Mouse (Mus musculus): ENCODE results near the gene Flii. TPM values are rescaled to one million over a fixed set of nuclear protein-coding genes. Genes with fewer than 3 reads are reported as not detected.

Flii gene
- polyA plus RNA-seq, 1 experiment: 350 TPM

DNA sequence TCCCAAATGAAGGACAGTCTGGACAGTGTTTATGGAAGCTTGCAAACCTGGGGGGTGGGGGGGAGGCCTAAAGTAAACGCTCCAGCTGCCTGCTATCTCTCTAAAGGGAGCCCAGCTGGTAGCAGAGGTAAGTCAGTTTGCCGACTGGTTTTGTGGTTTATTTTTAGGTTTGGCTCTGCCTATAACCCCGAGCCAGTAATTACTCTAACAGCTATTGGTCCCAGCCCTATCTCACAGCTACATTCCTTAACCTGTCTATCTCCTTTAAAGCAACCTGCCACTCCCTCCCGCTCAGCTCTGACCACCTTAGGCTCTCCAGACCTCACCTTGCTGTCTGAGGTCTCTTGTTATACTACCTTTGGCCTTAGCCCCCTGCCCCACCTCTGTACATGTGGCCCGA, 7.8 kb downstream of the Flii start:
- WGBS: 47% methylated on average over 5 of the region's 5 CpGs
- no peak overlapping the region for H3K4me3 ChIP-seq (ENCODE audit: low read depth, low read length)
- no peaks in the 10 kb centered on the region for H3K27me3 ChIP-seq (ENCODE audit: control insufficient read depth, insufficient read depth, low read length)
- no peak overlapping the region for H3K27ac ChIP-seq (ENCODE audit: insufficient read depth, low read depth, low read length)
- peaks cover 96% of the 10 kb centered on the region for H3K36me3 ChIP-seq (ENCODE audit: control insufficient read depth, insufficient read depth, low read length)
- TF ChIP-seq POLR2A (IDR thresholded peaks at IDR 0.05; ENCODE audit: low read depth, low read length) (no peak), CTCF (IDR thresholded peaks at IDR 0.05; ENCODE audit: extremely low read depth, insufficient read length, insufficient replicate concordance, low read depth, low read length) (no peak)
- no peaks in the 10 kb centered on the region for H3K4me1 ChIP-seq (ENCODE audit: control insufficient read depth, insufficient read depth, insufficient read length, low read length)

DNA sequence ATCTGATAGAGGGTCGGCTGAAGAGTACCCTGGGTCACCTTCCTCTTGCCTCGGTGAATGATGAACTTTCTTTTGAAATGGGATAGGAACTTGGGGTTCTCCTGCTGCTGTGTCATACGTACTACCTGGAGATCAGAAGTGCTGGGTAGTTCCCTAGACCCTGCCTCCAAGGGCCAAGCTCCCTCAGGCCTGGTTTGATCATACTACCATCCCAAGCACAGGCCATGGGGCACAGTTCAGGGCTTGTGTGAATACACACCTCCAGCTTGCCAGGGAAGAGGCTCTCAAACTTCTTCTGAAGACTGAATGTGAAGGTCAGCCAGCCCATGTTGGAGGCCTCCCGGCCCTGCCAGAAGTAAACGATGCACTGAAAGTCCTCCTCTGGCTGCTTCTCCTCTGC, 11.2 kb downstream of the Flii start:
- Histone ChIP-seq H3K27ac (ENCODE audit: insufficient read depth, low read depth, low read length) (no peak overlapping the region), H3K27me3 (ENCODE audit: control insufficient read depth, insufficient read depth, low read length) (no peaks in the 10 kb centered on the region), H3K36me3 (ENCODE audit: control insufficient read depth, insufficient read depth, low read length) (peaks cover 90% of the 10 kb centered on the region), H3K4me1 (ENCODE audit: control insufficient read depth, insufficient read depth, insufficient read length, low read length) (no peaks in the 10 kb centered on the region), H3K4me3 (ENCODE audit: low read depth, low read length) (no peak overlapping the region)
- TF ChIP-seq CTCF (IDR thresholded peaks at IDR 0.05; ENCODE audit: extremely low read depth, insufficient read length, insufficient replicate concordance, low read depth, low read length) (no peak), POLR2A (IDR thresholded peaks at IDR 0.05; ENCODE audit: low read depth, low read length) (no peak)
- WGBS: 80% methylated on average over 5 of the region's 5 CpGs

DNA sequence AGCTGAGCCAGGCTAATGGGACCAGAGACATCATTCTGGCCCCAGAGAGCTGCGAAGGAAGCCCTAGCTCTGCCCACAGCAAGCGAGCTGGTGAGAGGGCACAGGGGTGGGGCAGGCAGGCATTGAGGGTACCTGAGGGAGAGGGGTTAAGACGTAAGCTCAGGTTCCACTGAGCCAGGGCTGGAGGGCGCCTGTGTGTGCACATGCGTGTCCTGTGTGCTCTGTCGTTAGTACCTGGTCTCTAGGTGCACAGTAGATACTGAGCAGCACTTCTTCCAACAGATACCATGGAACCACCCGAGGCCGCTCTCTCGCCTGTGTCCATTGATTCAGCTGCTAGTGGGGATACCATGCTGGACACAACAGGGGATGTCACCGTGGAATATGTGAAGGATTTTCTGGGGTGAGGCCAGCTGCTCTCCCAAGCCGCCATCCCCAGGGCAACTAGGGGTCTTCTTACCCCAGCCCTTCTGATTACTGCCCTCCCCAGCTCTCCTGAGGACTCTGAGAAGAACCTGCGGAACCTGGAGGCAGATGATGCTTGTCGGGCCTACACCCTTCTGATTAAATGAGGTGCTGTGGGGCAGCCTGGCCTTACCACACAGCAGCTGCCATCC, 14.3 kb downstream of the Flii start:
- no peak overlapping the region for H3K27ac ChIP-seq (ENCODE audit: insufficient read depth, low read depth, low read length)
- H3K36me3 ChIP-seq (ENCODE audit: control insufficient read depth, insufficient read depth, low read length): peaks cover 77% of the 10 kb centered on the region
- H3K4me3 ChIP-seq (ENCODE audit: low read depth, low read length): no peak overlapping the region
- H3K4me1 ChIP-seq (ENCODE audit: control insufficient read depth, insufficient read depth, insufficient read length, low read length): peaks cover 5% of the 10 kb centered on the region
- TF ChIP-seq POLR2A (IDR thresholded peaks at IDR 0.05; ENCODE audit: low read depth, low read length) (no peak), CTCF (IDR thresholded peaks at IDR 0.05; ENCODE audit: extremely low read depth, insufficient read length, insufficient replicate concordance, low read depth, low read length) (no peak)
- H3K27me3 ChIP-seq (ENCODE audit: control insufficient read depth, insufficient read depth, low read length): no peaks in the 10 kb centered on the region
- WGBS: 90% methylated on average over 13 of the region's 13 CpGs

DNA sequence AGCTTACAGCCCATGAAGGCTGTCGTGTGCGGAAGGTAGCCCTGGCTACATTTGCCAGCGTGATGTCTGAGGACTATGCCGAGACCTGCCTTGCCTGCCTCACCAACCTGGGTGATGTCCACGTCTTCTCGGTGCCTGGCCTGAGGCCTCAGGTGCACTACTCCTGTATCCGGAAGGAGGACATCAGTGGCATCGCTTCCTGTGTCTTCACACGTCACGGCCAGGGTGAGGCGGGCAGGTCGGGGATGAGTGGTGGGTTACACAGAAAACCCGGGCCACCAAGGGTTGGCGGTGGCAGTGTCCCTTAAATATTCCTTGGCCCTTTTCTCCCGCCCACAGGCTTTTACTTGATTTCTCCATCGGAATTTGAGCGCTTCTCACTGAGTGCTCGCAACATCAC, 15.0 kb downstream of the Flii start:
- peaks cover 11% of the 10 kb centered on the region for H3K4me1 ChIP-seq (ENCODE audit: control insufficient read depth, insufficient read depth, insufficient read length, low read length)
- 90% methylated on average over 18 of the region's 18 CpGs for WGBS
- TF ChIP-seq POLR2A (IDR thresholded peaks at IDR 0.05; ENCODE audit: low read depth, low read length) (no peak), CTCF (IDR thresholded peaks at IDR 0.05; ENCODE audit: extremely low read depth, insufficient read length, insufficient replicate concordance, low read depth, low read length) (no peak)
- H3K27ac ChIP-seq (ENCODE audit: insufficient read depth, low read depth, low read length): no peak overlapping the region
- H3K4me3 ChIP-seq (ENCODE audit: low read depth, low read length): no peak overlapping the region
- no peaks in the 10 kb centered on the region for H3K27me3 ChIP-seq (ENCODE audit: control insufficient read depth, insufficient read depth, low read length)
- peaks cover 72% of the 10 kb centered on the region for H3K36me3 ChIP-seq (ENCODE audit: control insufficient read depth, insufficient read depth, low read length)

DNA sequence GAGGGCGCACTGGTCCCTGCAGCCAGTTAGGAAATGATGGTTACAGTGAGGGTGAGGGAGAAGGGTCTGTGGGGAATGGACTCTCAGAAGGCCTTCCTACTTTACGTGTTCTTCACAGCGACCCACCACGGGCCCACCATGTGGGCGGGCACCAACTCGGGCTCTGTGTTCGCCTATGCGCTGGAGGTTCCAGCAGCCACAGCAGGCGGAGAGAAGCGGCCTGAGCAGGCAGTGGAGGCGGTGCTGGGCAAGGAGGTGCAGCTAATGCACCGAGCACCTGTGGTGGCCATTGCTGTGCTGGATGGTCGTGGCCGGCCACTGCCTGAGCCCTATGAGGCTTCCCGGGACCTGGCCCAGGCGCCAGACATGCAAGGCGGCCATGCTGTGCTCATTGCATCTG, 15.8 kb downstream of the Flii start:
- peaks cover 71% of the 10 kb centered on the region for H3K36me3 ChIP-seq (ENCODE audit: control insufficient read depth, insufficient read depth, low read length)
- 94% methylated on average over 17 of the region's 17 CpGs for WGBS

DNA sequence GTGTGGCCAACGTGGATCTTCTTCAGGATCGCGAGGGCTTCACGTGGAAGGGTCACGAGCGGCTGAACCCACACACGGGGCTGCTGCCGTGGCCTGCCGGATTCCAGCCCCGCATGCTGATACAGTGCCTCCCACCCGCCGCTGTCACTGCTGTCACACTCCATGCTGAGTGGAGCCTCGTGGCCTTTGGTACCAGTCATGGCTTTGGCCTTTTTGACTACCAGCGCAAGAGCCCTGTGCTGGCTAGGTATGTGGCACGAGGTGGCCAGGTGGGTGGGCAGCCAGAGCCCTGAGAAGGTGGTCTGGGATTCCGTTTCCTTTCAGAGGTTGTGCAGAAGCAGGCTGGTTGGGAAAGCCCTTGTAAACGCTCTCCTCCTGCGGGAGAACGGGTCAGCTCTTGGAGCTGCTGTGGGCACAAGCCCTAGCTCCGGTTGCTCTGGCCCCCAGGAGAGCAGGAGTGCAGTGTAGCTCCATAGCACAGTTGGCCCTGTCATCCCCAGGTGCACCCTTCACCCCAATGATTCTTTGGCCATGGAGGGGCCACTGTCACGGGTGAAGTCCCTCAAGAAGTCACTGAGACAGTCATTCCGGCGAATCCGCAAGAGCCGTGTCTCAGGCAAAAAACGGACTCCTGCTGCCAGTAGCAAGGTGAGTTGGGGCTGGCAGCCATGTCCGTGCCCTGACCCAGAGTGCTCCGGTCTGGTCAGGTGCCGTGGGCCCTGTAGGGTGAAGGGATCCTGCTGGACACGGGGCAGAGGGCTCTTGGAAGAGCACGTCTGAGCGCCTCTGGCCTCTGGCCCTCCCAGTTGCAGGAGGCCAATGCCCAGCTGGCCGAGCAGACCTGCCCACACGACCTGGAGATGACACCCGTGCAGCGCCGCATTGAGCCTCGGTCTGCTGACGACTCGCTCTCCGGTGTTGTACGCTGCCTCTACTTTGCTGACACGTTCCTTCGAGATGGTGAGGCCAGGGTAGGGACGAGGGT, 17.3 kb downstream of the Flii start:
- peaks cover 62% of the 10 kb centered on the region for H3K36me3 ChIP-seq (ENCODE audit: control insufficient read depth, insufficient read depth, low read length)
- H3K4me3 ChIP-seq (ENCODE audit: low read depth, low read length): no peak overlapping the region
- WGBS: 93% methylated on average over 45 of the region's 45 CpGs
- H3K4me1 ChIP-seq (ENCODE audit: control insufficient read depth, insufficient read depth, insufficient read length, low read length): peaks cover 12% of the 10 kb centered on the region
- no peak overlapping the region for H3K27ac ChIP-seq (ENCODE audit: insufficient read depth, low read depth, low read length)
- TF ChIP-seq POLR2A (IDR thresholded peaks at IDR 0.05; ENCODE audit: low read depth, low read length): no peak
- TF ChIP-seq CTCF (IDR thresholded peaks at IDR 0.05; ENCODE audit: extremely low read depth, insufficient read length, insufficient replicate concordance, low read depth, low read length): no peak
- no peaks in the 10 kb centered on the region for H3K27me3 ChIP-seq (ENCODE audit: control insufficient read depth, insufficient read depth, low read length)

More for the DNA sequence above, 15.8 kb downstream of the Flii start:
- TF ChIP-seq CTCF (IDR thresholded peaks at IDR 0.05; ENCODE audit: extremely low read depth, insufficient read length, insufficient replicate concordance, low read depth, low read length) (no peak), POLR2A (IDR thresholded peaks at IDR 0.05; ENCODE audit: low read depth, low read length) (no peak)
- no peak overlapping the region for H3K4me3 ChIP-seq (ENCODE audit: low read depth, low read length)
- H3K27ac ChIP-seq (ENCODE audit: insufficient read depth, low read depth, low read length): no peak overlapping the region
- H3K4me1 ChIP-seq (ENCODE audit: control insufficient read depth, insufficient read depth, insufficient read length, low read length): peaks cover 12% of the 10 kb centered on the region
- no peaks in the 10 kb centered on the region for H3K27me3 ChIP-seq (ENCODE audit: control insufficient read depth, insufficient read depth, low read length)

DNA sequence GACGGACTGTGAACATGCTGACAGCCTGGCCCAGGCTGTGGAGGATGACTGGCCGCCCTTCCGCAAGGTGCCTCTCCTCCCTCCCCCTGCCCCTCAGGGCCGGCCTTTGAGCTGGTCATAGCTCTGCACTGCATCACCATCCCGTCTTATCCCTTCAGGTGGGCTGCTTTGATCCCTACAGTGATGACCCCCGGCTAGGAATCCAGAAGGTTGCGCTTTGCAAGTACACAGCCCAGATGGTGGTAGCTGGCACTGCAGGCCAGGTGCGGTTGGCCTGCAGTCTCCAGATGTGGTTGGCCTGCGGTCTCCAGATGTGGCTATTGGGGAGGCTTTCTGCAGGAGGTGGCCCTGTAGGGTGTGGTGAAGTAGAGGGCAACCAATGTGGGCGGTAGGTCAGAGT, 18.4 kb downstream of the Flii start:
- Histone ChIP-seq H3K4me1 (ENCODE audit: control insufficient read depth, insufficient read depth, insufficient read length, low read length) (peaks cover 12% of the 10 kb centered on the region), H3K27ac (ENCODE audit: insufficient read depth, low read depth, low read length) (no peak overlapping the region), H3K36me3 (ENCODE audit: control insufficient read depth, insufficient read depth, low read length) (peaks cover 51% of the 10 kb centered on the region), H3K27me3 (ENCODE audit: control insufficient read depth, insufficient read depth, low read length) (no peaks in the 10 kb centered on the region), H3K4me3 (ENCODE audit: low read depth, low read length) (no peak overlapping the region)
- 94% methylated on average over 10 of the region's 10 CpGs for WGBS
- TF ChIP-seq POLR2A (IDR thresholded peaks at IDR 0.05; ENCODE audit: low read depth, low read length) (no peak), CTCF (IDR thresholded peaks at IDR 0.05; ENCODE audit: extremely low read depth, insufficient read length, insufficient replicate concordance, low read depth, low read length) (no peak)

Measured in small intestine, adult 2 months (tissue).